Mouse (Mus musculus): ENCODE results near the gene Cdyl.
A peak's percentile ranks its signal among the peaks of the same experiment; 100 is the strongest.

Cdyl gene

DNA sequence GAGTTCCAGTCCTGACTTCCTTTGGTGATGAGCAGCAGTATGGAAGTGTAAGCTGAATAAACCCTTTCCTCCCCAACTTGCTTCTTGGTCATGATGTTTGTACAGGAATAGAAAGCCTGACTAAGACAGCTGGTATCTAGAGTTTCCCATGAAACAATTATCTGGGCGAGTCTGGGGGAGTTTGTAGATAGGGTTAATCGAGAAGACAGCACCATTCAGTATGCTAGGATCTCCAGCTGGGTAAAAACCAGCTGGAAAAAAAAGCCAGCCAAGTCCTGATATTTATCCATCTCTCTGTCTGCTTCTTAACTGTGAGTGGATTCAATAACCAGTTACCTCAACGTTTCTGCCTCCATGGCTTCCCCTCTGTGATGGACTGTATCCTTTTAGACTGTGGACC lies 104.9 kb downstream of the Cdyl start:
- no peak for DNase-seq

DNA sequence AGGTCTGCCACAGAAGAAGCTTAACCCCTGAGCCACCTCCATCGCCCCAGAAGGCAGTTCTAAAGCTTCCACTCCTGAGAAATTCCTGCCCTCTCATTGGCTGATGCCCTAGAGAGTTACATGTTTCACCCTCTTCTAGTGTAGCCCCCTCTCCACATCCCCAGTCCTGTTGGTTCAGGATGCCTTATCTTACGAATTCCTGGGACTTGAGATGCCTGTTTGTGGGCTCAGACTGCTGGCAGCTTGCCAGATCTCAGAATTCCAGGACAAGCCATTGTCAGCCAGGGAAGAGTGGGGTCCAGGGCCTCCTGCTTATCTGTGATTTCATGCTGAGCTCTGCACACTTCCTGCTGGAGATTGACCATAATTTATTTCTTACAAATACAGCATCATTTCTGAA lies 106.2 kb downstream of the Cdyl start:
- no peak for DNase-seq

DNA sequence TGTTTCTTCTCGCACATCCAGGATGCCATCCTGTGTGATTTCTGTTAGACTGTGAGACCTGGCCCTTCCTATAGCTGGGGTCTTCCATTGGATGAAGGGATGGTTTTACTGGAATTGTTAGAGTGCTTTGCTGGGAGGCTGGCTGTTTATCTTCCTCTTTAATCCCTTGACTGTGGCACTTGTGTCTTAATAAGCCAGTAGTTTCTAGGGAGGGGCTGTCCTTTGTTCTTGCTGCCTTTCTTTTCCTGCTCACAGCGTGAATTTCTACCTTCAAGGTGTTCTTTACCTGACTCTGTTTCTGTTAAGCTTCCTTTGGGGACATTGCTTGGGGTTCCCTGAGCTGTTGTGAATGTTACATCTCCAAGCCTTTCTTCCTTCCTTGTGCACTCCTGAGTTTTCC lies 110.0 kb downstream of the Cdyl start:
- DNase-seq = no peak

DNA sequence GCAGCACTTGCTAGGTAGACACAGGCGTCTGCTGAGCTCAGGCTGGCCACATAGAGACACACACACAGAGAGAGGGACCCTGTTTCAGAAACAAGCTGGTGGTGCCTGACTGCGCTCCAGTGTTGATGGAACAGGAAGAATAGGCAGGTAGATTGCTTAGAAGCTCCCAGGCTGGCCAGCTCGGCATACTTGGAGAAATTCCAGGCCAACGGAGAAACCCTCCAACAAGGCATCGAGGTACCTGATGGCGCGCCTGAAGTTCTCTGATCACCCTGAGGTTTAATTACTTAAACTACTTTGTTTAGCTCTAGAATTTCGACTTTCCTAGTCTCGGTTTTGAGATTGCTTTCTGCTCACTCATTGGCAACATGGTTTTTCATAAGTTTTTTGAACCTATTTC lies 110.8 kb downstream of the Cdyl start:
- no peak for DNase-seq

DNA sequence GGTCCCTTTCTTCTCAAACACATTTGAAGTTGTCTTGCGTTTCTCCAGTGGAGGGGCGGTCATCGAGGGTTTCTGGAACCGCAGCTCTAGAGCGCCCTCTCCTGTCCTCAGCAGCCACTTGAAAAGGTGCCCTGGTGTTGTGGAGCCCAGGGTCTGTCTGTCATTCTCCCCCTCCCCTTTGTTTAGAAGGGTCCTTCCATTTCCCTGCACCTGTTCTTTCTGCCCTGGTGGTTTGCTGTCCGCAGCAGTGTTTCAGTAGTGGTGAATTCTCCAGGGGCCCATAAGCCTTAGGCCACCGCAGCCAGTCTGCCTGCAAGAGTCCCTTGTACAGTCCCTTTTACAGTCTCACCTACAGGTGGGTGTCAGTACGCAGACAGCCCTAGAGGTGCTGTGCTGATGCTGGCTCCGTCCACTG lies 112.3 kb downstream of the Cdyl start:
- DNase-seq = peak; percentile 29

DNA sequence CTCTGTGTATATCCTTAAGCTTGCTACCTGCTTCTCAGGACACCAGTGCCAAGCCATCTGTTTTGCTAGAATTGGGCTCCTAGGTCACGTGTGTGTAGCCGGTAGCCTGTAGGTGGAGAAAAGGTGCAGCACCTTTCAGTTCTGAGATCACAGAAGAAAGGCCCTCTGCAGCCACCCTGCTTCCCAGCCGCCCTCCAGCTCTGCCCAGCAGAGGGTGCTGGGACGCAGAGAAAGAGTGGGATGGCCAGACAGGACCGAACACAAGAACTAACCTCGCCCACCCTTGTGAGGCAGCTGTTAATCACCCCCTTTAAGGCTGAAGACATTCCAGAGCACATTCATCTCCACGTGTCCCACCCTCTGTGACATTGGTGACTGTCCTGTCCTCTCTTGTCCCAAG lies 114.1 kb downstream of the Cdyl start:
- DNase-seq = no peak

DNA sequence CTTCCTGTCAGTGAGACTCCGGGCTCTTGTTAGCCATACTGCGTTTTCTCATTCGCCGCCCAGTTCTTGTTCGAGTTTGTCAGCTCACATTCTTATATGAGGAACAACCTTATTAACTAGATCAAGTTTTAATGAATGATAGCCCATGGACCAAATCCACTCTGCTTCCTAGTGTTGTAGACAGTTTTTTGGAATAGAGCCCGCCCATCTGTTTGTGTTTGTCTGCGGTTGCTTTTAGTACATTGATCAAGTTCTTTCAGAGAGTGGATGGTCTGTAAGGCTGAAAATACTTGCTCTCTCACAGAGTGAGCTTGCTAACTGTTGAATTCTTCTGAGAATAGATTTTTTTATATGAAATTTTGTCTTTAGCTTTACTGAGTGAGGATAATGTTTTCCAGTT lies 116.5 kb downstream of the Cdyl start:
- no peak for DNase-seq

DNA sequence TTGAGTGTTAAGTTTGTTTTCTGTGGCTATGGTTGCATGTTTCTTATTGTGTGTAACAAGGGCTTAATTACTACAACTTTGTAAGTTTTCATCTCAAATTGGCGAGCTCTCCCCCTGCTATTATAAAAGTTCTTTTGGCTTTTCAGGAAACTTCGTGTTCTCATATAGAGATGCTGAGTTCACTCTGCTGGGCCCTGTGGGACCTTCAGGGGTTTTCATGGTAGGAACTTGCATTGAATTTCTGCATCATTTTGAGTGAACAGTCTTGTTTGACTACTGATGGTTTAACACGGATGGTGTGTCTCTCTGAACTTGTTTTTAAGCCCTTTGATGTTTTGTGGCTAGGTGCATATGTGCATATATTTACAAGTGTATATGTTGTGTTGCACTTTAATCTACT lies 121.1 kb downstream of the Cdyl start:
- DNase-seq = no peak

DNA sequence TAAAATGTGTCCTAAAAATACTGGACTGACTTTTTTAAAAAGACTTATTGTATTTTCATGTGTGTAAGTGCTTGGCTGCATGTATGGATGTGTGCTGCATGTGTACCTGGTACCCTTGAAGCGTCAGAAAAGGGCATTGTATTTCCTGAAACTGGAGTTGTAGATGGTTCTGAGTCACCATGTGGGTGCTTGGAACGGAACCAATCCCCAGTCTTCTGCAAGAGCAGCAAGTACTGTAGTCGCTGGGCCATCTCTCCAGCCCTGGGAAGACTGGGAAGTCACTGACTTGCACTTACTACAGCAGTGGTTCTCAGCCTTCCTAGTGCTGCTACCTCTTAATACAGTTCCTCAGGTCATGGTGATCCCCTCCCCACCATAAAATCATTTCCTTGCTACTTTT lies 122.1 kb downstream of the Cdyl start:
- no peak for DNase-seq

DNA sequence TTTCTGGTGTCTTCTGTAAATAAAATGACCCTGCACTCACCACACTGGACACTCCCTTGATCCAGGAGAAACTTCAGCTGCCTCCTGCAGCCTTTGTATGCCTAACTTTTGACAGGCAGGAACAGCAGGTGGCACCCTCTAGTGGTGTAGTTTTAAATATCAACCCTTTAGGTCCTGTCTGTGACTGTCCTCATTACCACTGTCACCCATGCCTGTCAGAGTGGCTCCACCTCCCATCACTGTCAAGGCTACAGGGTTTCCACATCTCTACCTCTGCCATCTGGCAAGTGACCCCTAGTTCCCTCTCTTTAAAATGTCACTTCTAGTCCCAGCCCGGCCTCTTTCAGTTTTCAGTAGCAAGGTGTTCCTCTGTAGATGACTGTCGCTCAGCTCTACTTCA lies 123.3 kb downstream of the Cdyl start:
- peak; percentile 21 for DNase-seq

DNA sequence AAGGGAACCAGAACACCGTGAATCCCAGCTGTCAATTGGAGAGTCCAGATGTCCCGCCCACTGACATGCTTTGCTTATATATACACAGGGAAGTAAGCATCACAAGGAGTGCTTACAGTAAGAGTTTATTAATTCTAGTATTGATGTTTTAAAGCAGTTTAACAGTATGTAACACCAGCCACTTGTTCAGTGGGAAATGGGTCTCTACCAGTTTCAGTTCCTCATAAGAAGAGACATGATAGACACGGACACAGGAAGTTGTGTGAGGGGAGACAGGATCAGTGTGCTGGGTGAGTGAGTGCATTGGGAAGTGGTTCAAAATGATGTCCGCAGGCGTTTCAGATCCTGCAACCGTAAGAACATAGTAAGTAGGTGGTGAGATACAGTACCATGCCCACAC lies 123.9 kb downstream of the Cdyl start:
- no peak for DNase-seq

DNA sequence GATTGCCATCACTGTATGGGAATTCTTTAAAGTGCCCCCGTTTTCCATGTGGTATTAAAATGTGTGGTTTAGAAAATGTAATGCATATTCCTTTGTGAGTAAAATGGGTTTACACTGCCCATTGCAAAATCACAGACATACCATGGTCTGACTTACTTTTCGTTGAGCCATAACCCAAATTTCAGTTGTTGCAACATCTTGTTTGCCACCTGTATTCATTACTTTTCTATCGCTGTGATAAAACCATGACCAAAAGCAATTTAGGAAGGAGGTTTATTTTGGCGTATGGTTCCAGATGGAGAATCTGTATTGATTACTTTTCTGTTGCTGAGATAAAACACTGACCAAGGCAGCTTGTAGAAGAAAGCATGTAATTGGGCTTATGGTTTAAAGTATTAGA lies 124.6 kb downstream of the Cdyl start:
- no peak for DNase-seq

DNA sequence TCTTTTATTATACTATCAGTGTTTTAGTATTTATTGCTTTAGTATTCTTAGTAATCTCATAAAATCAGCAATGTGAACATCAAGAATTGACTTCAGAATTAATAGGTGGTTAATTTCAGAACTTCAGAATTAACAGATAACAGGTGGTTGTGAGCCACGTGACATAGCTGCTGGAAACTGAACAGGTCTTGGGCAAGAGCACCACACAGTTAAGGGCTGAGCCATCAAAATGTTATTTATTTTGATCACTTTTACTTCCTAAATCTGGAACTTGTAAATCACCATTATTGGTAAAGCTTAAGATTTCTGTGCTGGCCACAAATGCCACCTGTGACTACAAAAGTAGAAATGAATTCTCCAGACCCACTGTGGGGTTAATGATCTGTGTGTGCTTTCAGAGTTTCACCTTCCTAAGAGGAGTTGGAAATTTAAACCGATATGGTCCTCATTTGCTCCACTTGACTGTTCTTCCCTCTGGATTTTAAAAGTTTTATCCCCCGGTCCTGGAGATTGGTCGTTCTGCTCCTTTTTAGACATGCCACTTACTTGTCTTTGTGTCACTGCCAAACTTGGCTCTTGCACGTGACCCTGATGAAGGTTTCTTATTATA lies 125.8 kb downstream of the Cdyl start:
- DNase-seq = no peak

DNA sequence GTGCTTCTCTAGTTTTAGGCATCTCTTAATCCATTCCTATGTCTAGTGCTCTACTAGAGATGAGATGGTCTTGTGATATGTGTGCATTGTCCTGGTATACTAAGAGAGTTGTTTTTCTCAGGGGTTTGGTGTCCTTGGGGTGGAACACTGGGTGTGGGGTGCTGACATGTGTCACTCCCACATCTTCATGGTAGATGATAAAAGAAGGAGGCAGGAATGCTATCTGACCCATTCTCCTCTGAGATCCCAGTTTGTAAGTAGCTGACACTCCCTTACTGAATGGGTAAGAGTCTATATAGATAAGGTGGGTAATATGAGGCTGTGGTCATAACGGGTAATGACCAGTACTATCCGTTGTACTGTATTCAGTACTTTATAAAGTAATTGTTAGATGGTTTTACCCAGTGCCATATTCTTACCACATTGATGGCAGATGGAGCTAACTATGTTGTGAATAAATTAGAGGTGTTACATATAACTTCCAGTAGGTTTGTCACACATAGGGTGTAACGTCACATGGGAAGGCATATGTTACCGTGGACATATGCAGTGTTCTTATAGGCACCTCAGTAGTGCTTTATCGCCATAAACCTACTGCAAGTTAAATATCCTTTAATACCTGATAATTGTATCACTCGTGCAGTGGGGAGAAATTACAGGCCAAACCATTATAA lies 127.2 kb downstream of the Cdyl start:
- no peak for DNase-seq

DNA sequence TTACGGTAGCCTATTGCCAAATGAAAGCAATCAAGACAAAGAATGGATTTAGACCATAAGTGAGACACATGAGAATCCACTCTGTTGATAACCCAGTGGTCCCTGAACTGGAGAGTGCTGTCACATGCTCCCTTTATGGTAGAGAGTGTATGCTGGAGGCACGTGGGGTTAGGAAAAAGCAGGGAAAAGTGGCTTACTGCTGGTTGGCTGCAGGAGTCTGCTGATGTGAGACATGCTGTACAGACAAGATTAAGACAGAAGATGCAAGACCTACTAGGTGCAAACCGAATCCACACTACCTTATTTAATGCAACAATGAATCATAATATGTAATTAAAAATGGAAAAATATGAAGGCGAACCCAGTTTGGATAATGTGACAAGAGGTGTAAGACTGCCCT lies 129.9 kb downstream of the Cdyl start:
- DNase-seq = no peak

DNA sequence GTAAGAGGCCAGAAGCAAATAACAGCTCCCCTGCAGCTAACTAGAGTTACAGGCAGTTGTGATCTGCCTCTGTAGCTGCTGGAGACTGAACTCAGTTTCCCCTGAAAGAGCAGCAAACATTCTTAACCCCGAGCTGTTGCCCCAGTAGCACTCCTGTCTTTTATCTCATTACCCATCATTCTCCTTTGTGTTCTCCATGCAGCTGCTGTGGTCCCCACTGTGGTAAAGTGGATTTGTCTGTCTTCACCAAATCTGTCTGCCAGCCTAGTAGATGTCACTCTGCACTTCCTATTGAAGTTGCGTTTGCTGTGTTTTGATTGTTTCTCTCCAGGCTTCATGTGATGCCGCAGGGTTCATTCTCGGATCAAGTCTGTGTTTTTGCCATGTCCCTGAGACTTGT lies 130.8 kb downstream of the Cdyl start:
- DNase-seq = no peak

DNA sequence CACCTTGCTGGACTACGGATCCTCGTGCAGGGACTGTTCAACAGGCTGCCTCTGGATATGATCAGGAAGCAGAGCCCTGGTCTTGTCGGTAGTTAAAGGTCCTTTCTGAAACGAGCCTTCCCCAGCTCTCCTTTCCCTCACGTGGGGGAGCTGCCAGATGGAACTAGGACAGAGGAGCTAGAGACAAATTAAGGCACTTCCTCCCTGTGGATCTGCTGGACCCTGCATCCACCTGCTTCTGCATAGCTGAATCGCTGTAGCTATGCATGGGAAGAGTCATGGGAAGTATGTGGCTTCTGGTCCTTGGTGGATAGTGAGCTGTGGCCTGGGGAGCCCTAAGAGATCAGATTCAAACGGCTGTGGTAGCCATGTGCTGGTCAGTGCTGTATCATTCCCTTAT lies 134.7 kb downstream of the Cdyl start:
- DNase-seq = no peak

DNA sequence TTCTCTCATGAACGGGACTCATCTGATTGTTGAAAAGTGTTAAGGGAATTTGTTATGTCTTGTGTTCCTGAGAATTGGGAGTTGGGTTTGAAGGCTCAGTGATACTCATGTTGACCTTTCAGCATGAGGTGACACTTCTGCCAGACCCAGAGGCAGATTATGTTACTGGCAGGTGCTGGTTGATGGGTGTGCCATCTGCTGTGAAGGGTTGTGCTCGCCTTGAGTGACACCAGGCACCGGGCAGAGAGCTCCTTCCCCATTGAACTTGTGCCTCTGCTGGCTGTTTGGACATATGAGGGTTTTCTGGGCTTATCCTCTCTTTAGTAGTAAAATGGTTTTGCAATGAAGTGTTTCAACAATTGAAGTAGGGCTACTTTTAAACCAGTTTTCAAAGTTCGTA lies 135.1 kb downstream of the Cdyl start:
- no peak for DNase-seq

DNA sequence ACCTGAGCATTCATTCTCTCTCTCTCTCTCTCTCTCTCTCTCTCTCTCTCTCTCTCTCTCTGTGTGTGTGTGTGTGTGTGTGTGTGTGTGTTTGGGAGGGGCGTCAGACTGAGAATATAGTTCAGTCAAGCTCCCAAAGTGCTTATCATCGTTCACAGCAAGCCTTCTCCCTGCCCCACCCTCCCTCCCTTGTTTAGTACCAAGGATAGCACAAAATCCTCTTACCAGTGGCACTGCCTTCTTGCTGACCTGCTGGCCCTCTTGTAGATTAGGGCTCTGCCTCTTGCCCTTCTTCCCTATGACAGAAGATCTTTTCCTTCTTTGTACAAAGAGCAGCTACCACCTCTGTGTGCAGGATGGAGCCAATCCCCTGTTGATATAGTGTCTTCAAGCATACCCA lies 136.3 kb downstream of the Cdyl start:
- DNase-seq = no peak

DNA sequence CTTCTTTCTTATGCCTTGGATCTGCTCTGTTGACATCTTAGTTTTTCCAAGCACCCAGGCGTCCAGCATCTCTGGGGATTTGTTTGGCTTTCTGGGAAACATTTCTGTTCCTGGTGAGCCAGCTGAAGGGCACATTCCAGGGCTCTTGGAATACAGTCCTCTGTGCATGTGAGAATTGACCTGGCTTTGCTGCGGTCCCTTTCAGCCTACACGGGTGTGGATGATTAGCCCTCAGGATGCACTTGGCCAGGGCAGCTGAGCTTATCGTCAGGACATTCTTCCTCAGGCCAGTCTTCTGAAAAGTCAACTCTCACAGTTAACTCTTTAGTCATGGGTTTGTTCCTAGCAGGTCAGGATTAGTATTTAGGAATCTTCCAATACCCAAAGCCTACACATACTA lies 136.7 kb downstream of the Cdyl start:
- DNase-seq = no peak

DNA sequence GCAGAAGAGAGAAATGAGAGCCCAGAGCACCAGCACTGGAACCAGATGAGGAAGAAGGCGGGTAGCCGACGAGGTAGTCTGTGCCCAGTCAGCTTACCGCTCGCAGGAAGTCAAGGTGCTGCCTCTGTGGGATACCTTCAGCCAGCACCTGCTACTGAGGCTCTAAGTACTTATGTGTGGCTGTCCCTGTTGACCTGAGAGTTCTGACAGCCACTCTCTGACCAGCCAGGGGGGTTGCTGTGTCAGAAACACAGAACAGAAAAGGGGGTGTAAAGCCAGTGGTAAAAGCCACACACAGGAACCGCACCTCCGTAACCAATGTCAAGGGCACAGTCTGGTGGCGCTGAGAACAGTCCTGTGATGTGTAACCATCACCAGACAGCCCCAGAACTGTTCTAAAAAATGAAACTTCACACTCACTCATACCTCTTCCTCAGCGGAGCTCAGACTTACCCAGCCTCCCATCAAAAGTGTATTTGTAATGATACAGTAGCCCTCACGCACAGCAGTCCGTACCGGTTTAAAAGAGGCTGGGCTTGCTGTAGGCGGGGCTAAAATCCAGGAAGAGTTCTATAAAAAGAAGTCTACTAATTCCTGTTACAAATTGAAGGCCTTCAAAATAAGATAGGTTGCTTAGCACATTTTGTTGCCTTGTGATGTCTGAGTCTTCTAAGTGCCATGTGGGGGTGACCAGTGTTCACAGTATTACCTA lies 138.3 kb downstream of the Cdyl start:
- DNase-seq = no peak

DNA sequence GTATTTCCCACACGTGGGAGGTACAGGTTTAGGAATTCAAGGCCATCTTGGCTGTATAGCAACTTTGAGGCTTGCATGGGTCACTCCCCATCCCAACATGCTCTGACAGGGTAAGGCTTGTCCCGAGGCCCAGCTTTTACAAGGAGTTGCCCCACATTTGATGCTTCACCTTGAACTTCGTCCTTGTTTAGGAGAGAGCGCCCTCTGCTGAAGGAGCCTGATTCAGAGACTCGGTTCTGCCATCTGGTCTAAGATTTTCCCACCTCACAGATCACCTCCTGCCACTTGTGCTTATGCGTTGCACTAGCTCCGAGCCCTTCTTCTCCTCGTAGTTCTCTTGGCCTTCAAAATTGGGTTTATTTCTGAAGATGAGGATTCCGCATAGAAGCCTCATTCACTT lies 139.0 kb downstream of the Cdyl start:
- DNase-seq = peak; percentile 36

DNA sequence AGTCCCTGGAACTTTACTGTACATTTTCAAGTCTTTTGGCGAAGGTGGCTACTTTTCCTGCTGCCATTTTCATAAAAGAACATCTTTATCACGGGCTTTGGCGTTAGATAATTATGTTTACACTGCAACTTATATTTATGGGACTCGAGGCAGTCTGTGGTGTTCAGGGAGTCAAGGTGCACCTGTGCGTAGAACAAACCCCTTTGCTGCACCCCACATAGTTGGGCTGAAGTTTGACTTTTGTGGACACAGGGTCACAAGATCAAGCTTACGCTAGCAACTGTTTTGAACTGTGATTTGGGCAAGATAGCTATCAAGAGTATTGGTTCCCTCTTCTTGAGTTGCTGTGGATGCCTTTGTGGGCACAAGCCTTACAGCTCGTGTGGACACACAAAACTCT lies 140.6 kb downstream of the Cdyl start:
- no peak for DNase-seq

DNA sequence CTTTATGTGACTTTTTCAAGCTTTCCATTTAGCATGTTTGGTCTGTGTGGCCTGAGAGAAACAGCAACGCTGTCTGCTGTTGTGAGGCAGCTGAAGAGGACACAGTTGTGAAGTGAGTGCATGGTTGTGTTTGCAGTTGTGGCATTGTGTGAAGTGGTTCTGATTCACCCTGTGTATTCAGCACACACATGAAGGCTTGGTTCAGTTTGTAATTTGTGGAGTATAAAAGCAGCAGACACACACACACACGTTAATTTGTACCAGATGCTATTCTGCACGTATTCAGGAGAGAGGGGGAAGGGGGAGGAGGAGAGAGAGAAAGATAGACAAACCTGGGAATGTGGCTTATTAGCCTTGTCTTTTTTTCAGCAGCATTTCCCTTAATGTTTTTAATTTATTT lies 146.1 kb downstream of the Cdyl start:
- no peak for DNase-seq

DNA sequence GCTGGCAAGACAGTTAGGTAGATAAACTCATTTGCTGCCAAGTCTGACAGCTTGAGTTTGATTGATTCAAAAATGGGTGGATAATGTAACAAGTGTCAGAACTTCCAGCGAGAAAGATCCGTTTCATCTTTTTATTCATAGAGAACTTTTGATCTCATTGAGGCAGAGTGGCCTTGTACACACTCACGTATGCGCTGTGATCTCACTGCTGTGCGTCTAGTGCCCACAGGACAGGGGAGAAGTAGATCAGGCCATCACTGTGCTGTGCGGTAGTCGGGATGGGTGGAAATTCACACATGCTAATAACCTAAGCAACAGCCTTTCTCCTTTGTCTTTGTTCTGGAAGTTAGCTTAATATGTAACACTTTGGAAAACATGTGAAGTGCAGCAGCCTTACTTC lies 146.5 kb downstream of the Cdyl start:
- DNase-seq = no peak
